Mouse (Mus musculus) MEL (cell line): Measurements from ENCODE around the gene Hdac7. TPM values are rescaled to one million over a fixed set of nuclear protein-coding genes. Genes with fewer than 3 reads are reported as not detected.

Source experiments
- DNase-seq: peaks from one replicate; pipeline ENCODE4 v3.0.0; 2011; ENCODE audit warnings: low read depth, low spot score
- H3K27ac ChIP-seq: 2 replicates; pipeline ENCODE4 v1.5.1; 2012; ENCODE audit warnings: low read depth, mild to moderate bottlenecking, control low read depth, low read length, moderate library complexity; ENCODE audit not compliant: control insufficient read depth
- H3K27me3 ChIP-seq, 2 experiments: fragments of 150-350 bp in 1 of 2; sonication (generic) in 1 of 2; 2 replicates each; pipeline ENCODE4 v1.6.1; 2012; ENCODE audit warnings: low read length in 2 of 2, mild to moderate bottlenecking in 2 of 2, improper control_type of control experiment in 1 of 2, moderate library complexity in 1 of 2; ENCODE audit not compliant: insufficient read depth in 2 of 2, control insufficient read depth in 1 of 2
- H3K36me3 ChIP-seq, 2 experiments: 2 replicates each; pipeline ENCODE4 v1.6.1; 2012 to 2014; ENCODE audit warnings: low read length in 2 of 2, improper control_type of control experiment in 1 of 2, inconsistent platforms in 1 of 2, mild to moderate bottlenecking in 1 of 2; ENCODE audit not compliant: insufficient read depth in 2 of 2, control insufficient read depth in 1 of 2
- H3K4me1 ChIP-seq, 2 experiments: fragments of 150-350 bp in 1 of 2; sonication (generic) in 1 of 2; 2 replicates each; pipeline ENCODE4 v1.6.1; 2012; ENCODE audit warnings: low read length in 2 of 2, improper control_type of control experiment in 1 of 2, mild to moderate bottlenecking in 1 of 2; ENCODE audit not compliant: insufficient read depth in 2 of 2, control insufficient read depth in 1 of 2
- H3K4me3 ChIP-seq, 2 experiments: fragments of 150-350 bp in 1 of 2; sonication (generic) in 1 of 2; 2 replicates each; pipeline ENCODE4 v1.5.1; 2012; ENCODE audit warnings: low read depth in 2 of 2, low read length in 2 of 2, mild to moderate bottlenecking in 2 of 2, moderate library complexity in 2 of 2, control low read depth in 1 of 2, improper control_type of control experiment in 1 of 2; ENCODE audit not compliant: control insufficient read depth in 1 of 2, insufficient read depth in 1 of 2
- H3K79me2 ChIP-seq: 2 replicates; pipeline ENCODE4 v1.6.1; 2012; ENCODE audit warnings: mild to moderate bottlenecking, low read length, moderate library complexity; ENCODE audit not compliant: control insufficient read depth, poor library complexity, insufficient read depth
- H3K9ac ChIP-seq: 2 replicates; pipeline ENCODE4 v1.6.1; 2012; ENCODE audit warnings: low read depth, mild to moderate bottlenecking, control low read depth, low read length, moderate library complexity; ENCODE audit not compliant: control insufficient read depth, poor library complexity, severe bottlenecking
- H3K9me3 ChIP-seq: fragments of 150-350 bp; sonication (generic); replicated peaks from 2 replicates; pipeline ENCODE4 v1.6.1; 2012; ENCODE audit warnings: mild to moderate bottlenecking, low read length, improper control_type of control experiment, moderate library complexity; ENCODE audit not compliant: insufficient read depth
- BHLHE40 ChIP-seq: IDR thresholded peaks from 2 replicates; pipeline ENCODE4 v1.6.1; 2012; ENCODE audit warnings: low read depth, mild to moderate bottlenecking, inconsistent platforms, low read length, improper control_type of control experiment, borderline replicate concordance
- CTCF ChIP-seq, 3 experiments: IDR thresholded peaks in 2 of 3; conservative IDR thresholded peaks in 1 of 3; 2 replicates each; pipeline ENCODE4 v1.5.1; 2011 to 2012; ENCODE audit warnings: low read length in 3 of 3, low read depth in 2 of 3, mild to moderate bottlenecking in 2 of 3, improper control_type of control experiment in 1 of 3, inconsistent platforms in 1 of 3, mixed read lengths in 1 of 3, moderate library complexity in 1 of 3; ENCODE audit not compliant: control insufficient read depth in 1 of 3, insufficient read depth in 1 of 3, poor library complexity in 1 of 3, severe bottlenecking in 1 of 3
- E2F4 ChIP-seq: IDR thresholded peaks from 2 replicates; pipeline ENCODE4 v1.6.1; 2011; ENCODE audit warnings: low read depth, low read length, improper control_type of control experiment, borderline replicate concordance
- GABPA ChIP-seq: IDR thresholded peaks from 2 replicates; pipeline ENCODE4 v1.6.1; 2012; ENCODE audit warnings: low read depth, mild to moderate bottlenecking, inconsistent platforms, low read length, improper control_type of control experiment, moderate library complexity
- POLR2A ChIP-seq, 2 experiments: IDR thresholded peaks; 2 replicates each; pipeline ENCODE4 v1.6.1; 2011 to 2012; ENCODE audit warnings: low read length in 2 of 2, mild to moderate bottlenecking in 2 of 2, control low read depth in 1 of 2, improper control_type of control experiment in 1 of 2, low read depth in 1 of 2, moderate library complexity in 1 of 2; ENCODE audit not compliant: control insufficient read depth in 1 of 2, insufficient read depth in 1 of 2, poor library complexity in 1 of 2
- SIN3A ChIP-seq: IDR thresholded peaks from 2 replicates; pipeline ENCODE4 v1.6.1; 2012; ENCODE audit warnings: low read length, improper control_type of control experiment, inconsistent platforms
- TAL1 ChIP-seq: IDR thresholded peaks from 2 replicates; pipeline ENCODE4 v1.6.1; 2012; ENCODE audit warnings: mild to moderate bottlenecking, inconsistent platforms, low read length, moderate library complexity, mixed read lengths
- TBP ChIP-seq: IDR thresholded peaks from 2 replicates; pipeline ENCODE4 v1.8.0; 2011; ENCODE audit warnings: low read depth, low read length, improper control_type of control experiment
- UBTF ChIP-seq: IDR thresholded peaks from 2 replicates; pipeline ENCODE4 v1.6.1; 2012; ENCODE audit warnings: low read depth, mild to moderate bottlenecking, inconsistent platforms, low read length, improper control_type of control experiment, moderate library complexity, borderline replicate concordance; ENCODE audit not compliant: insufficient read depth
- ZMIZ1 ChIP-seq: IDR thresholded peaks from 2 replicates; pipeline ENCODE4 v1.6.1; 2012; ENCODE audit warnings: low read depth, mild to moderate bottlenecking, inconsistent platforms, low read length, improper control_type of control experiment, moderate library complexity
- polyA plus RNA-seq, 2 experiments: library from polyadenylated mRNA; stranded (reverse) in 1 of 2; unstranded in 1 of 2; fragments of >175 nt in 1 of 2; fragments of >200 nt in 1 of 2; gene quantifications; 2 replicates each; pipeline versions ENCODE4 v1.2.1 to v1.2.4; 2012; ENCODE audit warnings: low replicate concordance in 2 of 2, low read depth in 1 of 2; ENCODE audit not compliant: insufficient read length in 2 of 2, insufficient read depth in 1 of 2, missing spikeins in 1 of 2
- total RNA-seq: library from RNA; depleted of rRNA; stranded (reverse); fragments of 300-350 nt; gene quantifications from 2 replicates; pipeline ENCODE4 v1.2.3, GENCODE M21; 2012

Gene Hdac7
- total and polyA plus RNA-seq, 3 experiments: 100 to 389 TPM; not detected in 1

- Histone ChIP-seq H3K9me3 (no peaks in the 10 kb centered on the region), H3K27ac (peak overlapping the region; percentile 99), H3K27me3 (no peaks in the 10 kb centered on the region), H3K4me3 (peak overlapping the region; percentile 69 to 84), H3K9ac (peak overlapping the region; percentile 91), H3K4me1 (peaks cover 35 to 70% of the 10 kb centered on the region in 2 experiments), H3K79me2 (peaks cover 78% of the 10 kb centered on the region), H3K36me3 (peaks cover 11 to 78% of the 10 kb centered on the region in 2 experiments)
- DNase-seq: peak; percentile 81
- TF ChIP-seq ZMIZ1: no peak
- no peak for TF ChIP-seq CTCF (IDR thresholded peaks at IDR 0.05 in 2 of 3, conservative IDR thresholded peaks at IDR 0.05 in 1 of 3; ENCODE audit: control insufficient read depth in 1 of 3, insufficient read depth in 1 of 3, low read depth in 2 of 3, low read length in 3 of 3, poor library complexity in 1 of 3, severe bottlenecking in 1 of 3)
- no peak for TF ChIP-seq BHLHE40
- no peak for TF ChIP-seq E2F4
- peak in 1 of 2 experiments; percentile 20; a peak in 1 of 4 replicates for TF ChIP-seq POLR2A (IDR thresholded peaks at IDR 0.05; ENCODE audit: control insufficient read depth in 1 of 2, insufficient read depth in 1 of 2, low read depth in 1 of 2, low read length in 2 of 2, poor library complexity in 1 of 2)
- TF ChIP-seq UBTF: no peak
Observed at GRCm38 (mm10) chr15:97842058-97842457, 2.2 kb downstream of the Hdac7 start.

GRCm38 (mm10) chr15:97841383-97841782 lies 2.9 kb downstream of the Hdac7 start:
- TF ChIP-seq POLR2A (IDR thresholded peaks at IDR 0.05; ENCODE audit: control insufficient read depth in 1 of 2, insufficient read depth in 1 of 2, low read depth in 1 of 2, low read length in 2 of 2, poor library complexity in 1 of 2) (peak in 1 of 2 experiments; percentile 37; a peak in 1 of 4 replicates), SIN3A (no peak), TAL1 (peak; percentile 88), TBP (no peak)
- H3K79me2 ChIP-seq: peaks cover 80% of the 10 kb centered on the region
- peaks cover 35 to 71% of the 10 kb centered on the region in 2 experiments for H3K4me1 ChIP-seq
- DNase-seq: peak; percentile 97
- peak overlapping the region; percentile 69 to 84 for H3K4me3 ChIP-seq
- peak overlapping the region; percentile 99 for H3K27ac ChIP-seq
- H3K9me3 ChIP-seq: no peaks in the 10 kb centered on the region
- H3K36me3 ChIP-seq: peaks cover 14 to 71% of the 10 kb centered on the region in 2 experiments
- H3K27me3 ChIP-seq: no peaks in the 10 kb centered on the region
- peak overlapping the region; percentile 91 for H3K9ac ChIP-seq

- Histone ChIP-seq H3K9ac (peak overlapping the region; percentile 91), H3K79me2 (peaks cover 85% of the 10 kb centered on the region), H3K27ac (peak overlapping the region; percentile 99), H3K27me3 (no peaks in the 10 kb centered on the region), H3K4me1 (peaks cover 34 to 67% of the 10 kb centered on the region in 2 experiments), H3K4me3 (peak overlapping the region; percentile 17 to 69), H3K36me3 (peaks cover 14 to 68% of the 10 kb centered on the region in 2 experiments), H3K9me3 (no peaks in the 10 kb centered on the region)
- DNase-seq: peak; percentile 71
- TF ChIP-seq GABPA (no peak), POLR2A (IDR thresholded peaks at IDR 0.05; ENCODE audit: control insufficient read depth in 1 of 2, insufficient read depth in 1 of 2, low read depth in 1 of 2, low read length in 2 of 2, poor library complexity in 1 of 2) (peak in 1 of 2 experiments; percentile 39; a peak in 1 of 4 replicates), CTCF (IDR thresholded peaks at IDR 0.05 in 2 of 3, conservative IDR thresholded peaks at IDR 0.05 in 1 of 3; ENCODE audit: control insufficient read depth in 1 of 3, insufficient read depth in 1 of 3, low read depth in 2 of 3, low read length in 3 of 3, poor library complexity in 1 of 3, severe bottlenecking in 1 of 3) (peak in 2 of 3 experiments; percentile 9 to 50; a peak in 3 of 6 replicates)
Observed at GRCm38 (mm10) chr15:97840781-97841180, 3.5 kb downstream of the Hdac7 start.
